ENCODE assay signal across 8 mouse cellular contexts in genomic region chr9:22156497-22157245, GRCm38 (mm10). TPM values are rescaled to one million over a fixed set of nuclear protein-coding genes. Genes with fewer than 3 reads are reported as not detected.
DNase-seq lines count a peak whose midpoint lies in the region; ATAC-seq and TF ChIP-seq lines count a peak whose summit lies in the region.

Pigyl (plus strand) TSS chr9:22156846.

- peak within 1 kb of the TSS; percentile 88 for H3K4me3 ChIP-seq in E14TG2a.4 (replicated peaks; ENCODE audit: low read length)
- peak within 1 kb of the TSS; percentile 68 for H3K4me3 ChIP-seq in forebrain, embryonic 13.5 days
- peak within 1 kb of the TSS; percentile 70 for H3K4me3 ChIP-seq in liver, postnatal 0 days (ENCODE audit: low read depth, low read length)
- peak within 1 kb of the TSS; percentile 62 for H3K4me3 ChIP-seq in neural tube, embryonic 14.5 days (ENCODE audit: low read depth, low read length)

- H3K27ac ChIP-seq in forebrain, embryonic 13.5 days: peak within 1 kb of the TSS; percentile 84
- H3K27ac ChIP-seq in liver, postnatal 0 days (ENCODE audit: low read depth): peak within 1 kb of the TSS; percentile 73
- peak within 1 kb of the TSS; percentile 88 for H3K27ac ChIP-seq in neural tube, embryonic 14.5 days (ENCODE audit: low read depth, low read length)

- under 1% methylated on average over 65 of the region's 65 CpGs for WGBS in forebrain, embryonic 13.5 days
- 1% methylated on average over 65 of the region's 65 CpGs for WGBS in large intestine, adult 2 months
- under 1% methylated on average over 61 of the region's 65 CpGs for WGBS in liver, postnatal 0 days (ENCODE audit: insufficient replicate concordance)
- WGBS in neural tube, embryonic 14.5 days: under 1% methylated on average over 60 of the region's 65 CpGs

- ATAC-seq in forebrain, embryonic 13.5 days: peak; percentile 98
- ATAC-seq in liver, postnatal 0 days: peak; percentile 99
- ATAC-seq in neural tube, embryonic 14.5 days (ENCODE audit: low read depth): peak; percentile 98

- no peak for TF ChIP-seq CTCF in E14TG2a.4 (conservative IDR thresholded peaks at IDR 0.05; ENCODE audit: low read length)
- TF ChIP-seq CTCF in liver, postnatal 0 days (IDR thresholded peaks at IDR 0.05; ENCODE audit: low read depth): peak; percentile 32

- no peak for TF ChIP-seq EP300 in liver, postnatal 0 days (IDR thresholded peaks at IDR 0.05; ENCODE audit: low read depth)

- H3K9ac ChIP-seq in forebrain, embryonic 13.5 days: peak within 1 kb of the TSS; percentile 91
- H3K9ac ChIP-seq in liver, postnatal 0 days (replicated peaks): peak within 1 kb of the TSS; percentile 90
- peak within 1 kb of the TSS; percentile 84 for H3K9ac ChIP-seq in neural tube, embryonic 14.5 days (replicated peaks; ENCODE audit: low read depth, low read length)

- DNase-seq in c-Kit-positive CD71-positive TER-119-positive erythroid progenitor cells, embryonic 14.5 days (ENCODE audit: low spot score): peak; percentile 100
- peak; percentile 99 for DNase-seq in heart, postnatal 10 days
- DNase-seq in large intestine, adult 2 months (ENCODE audit: low read depth, low spot score): peak; percentile 99
- peak; percentile 99 for DNase-seq in liver, postnatal 0 days
- peak; percentile 100 for DNase-seq in testis, postnatal 10 days (ENCODE audit: low spot score)

- H3K4me1 ChIP-seq in E14TG2a.4 (replicated peaks; ENCODE audit: low read depth, low read length): peaks cover 48% of the 10 kb centered on the region
- peaks cover 18% of the 10 kb centered on the region for H3K4me1 ChIP-seq in forebrain, embryonic 13.5 days
- peaks cover 18% of the 10 kb centered on the region for H3K4me1 ChIP-seq in liver, postnatal 0 days (ENCODE audit: insufficient read depth)
- H3K4me1 ChIP-seq in neural tube, embryonic 14.5 days (ENCODE audit: control insufficient read depth, insufficient read depth, low read length): peaks cover 9% of the 10 kb centered on the region

- intact Hi-C loops in heart, postnatal 10 days (cut with DNase I): loop anchor here (2.0 to 5.0 kb wide), 3 partner anchors 68 to 256 kb away; partner anchors contain the start of genes 9530077C05Rik and Zfp809

- peaks cover 11% of the 10 kb centered on the region for H3K9me3 ChIP-seq in E14TG2a.4 (ENCODE audit: low read length)
- H3K9me3 ChIP-seq in forebrain, embryonic 13.5 days (replicated peaks): no peaks in the 10 kb centered on the region
- no peaks in the 10 kb centered on the region for H3K9me3 ChIP-seq in liver, postnatal 0 days (ENCODE audit: low read length)
- no peaks in the 10 kb centered on the region for H3K9me3 ChIP-seq in neural tube, embryonic 14.5 days (ENCODE audit: control insufficient read depth, low read length)

- H3K4me2 ChIP-seq in forebrain, embryonic 13.5 days: peak within 1 kb of the TSS; percentile 69
- H3K4me2 ChIP-seq in liver, postnatal 0 days (ENCODE audit: low read depth, low read length): peak within 1 kb of the TSS; percentile 94
- peak within 1 kb of the TSS; percentile 64 for H3K4me2 ChIP-seq in neural tube, embryonic 14.5 days (ENCODE audit: low read depth, low read length)

- peaks cover 11% of the 10 kb centered on the region for H3K36me3 ChIP-seq in E14TG2a.4 (ENCODE audit: insufficient read depth, low read length)
- 0 out of 2 replicates have a peak, but pooled peaks cover 7% of the 10 kb centered on the region for H3K36me3 ChIP-seq in forebrain, embryonic 13.5 days (ENCODE audit: poor library complexity, severe bottlenecking)
- peaks cover 8% of the 10 kb centered on the region for H3K36me3 ChIP-seq in liver, postnatal 0 days (replicated peaks; ENCODE audit: insufficient read depth, low read length)
- no peaks in the 10 kb centered on the region; the same call in 1 of the 2 replicates for H3K36me3 ChIP-seq in neural tube, embryonic 14.5 days (ENCODE audit: control insufficient read depth, insufficient read depth, low read length)

- peaks cover 24% of the 10 kb centered on the region for H3K27me3 ChIP-seq in E14TG2a.4 (ENCODE audit: insufficient read depth, low read length)
- H3K27me3 ChIP-seq in forebrain, embryonic 13.5 days: peaks cover 2% of the 10 kb centered on the region; the same call in 1 of the 2 replicates
- no peaks in the 10 kb centered on the region for H3K27me3 ChIP-seq in liver, postnatal 0 days (ENCODE audit: insufficient read depth, low read length)
- no peaks in the 10 kb centered on the region for H3K27me3 ChIP-seq in neural tube, embryonic 14.5 days (ENCODE audit: control insufficient read depth, insufficient read depth, low read length)

RNA-seq across cellular contexts. Expression of gene Pigyl, which starts in this region (rescaled TPM):
- 79.3 and 87.5 TPM in 2 replicates for polyA plus RNA-seq in forebrain, embryonic 13.5 days (2015; fragmentation: Nextera tagmentation; extraction: Ambion mirVana)
- total RNA-seq in heart, postnatal 10 days (2021): 10 to 100 TPM; 35.3 to 35.6 TPM
- polyA plus RNA-seq in large intestine, adult 2 months (2012; rRNA removed): 45.9 and 50.1 TPM in 2 replicates
- polyA plus RNA-seq in liver, postnatal 0 days (2015; fragmentation: Nextera tagmentation; extraction: Ambion mirVana): 34.9 and 36.6 TPM in 2 replicates
- 91.8 and 99.3 TPM in 2 replicates for polyA plus RNA-seq in neural tube, embryonic 14.5 days (2014; fragmentation: Nextera tagmentation; extraction: Ambion mirVana)

Comparison
In these comparisons a context has a peak if more than half of its experiments do, and no peak if none do; other contexts are left out.
1. Peak in every context shown above with its lines: DNase-seq, ATAC-seq, H3K4me3 ChIP-seq and H3K27ac ChIP-seq.